Mouse (Mus musculus) large intestine, adult 2 months (tissue): Measurements from ENCODE around the gene Eef1akmt2. TPM values are rescaled to one million over a fixed set of nuclear protein-coding genes. Genes with fewer than 3 reads are reported as not detected.

Source experiments
- DNase-seq: peaks from one replicate; pipeline ENCODE4 v3.0.0-alpha.2; 2012; ENCODE audit warnings: low read depth, low spot score
- whole genome bisulfite sequencing: fragments of 180-500 bp; shearing (Covaris S2); methylation state at CpG from one replicate; pipeline ENCODE4 v1.1.7; 2018; 5-methylcytosine and 5-hydroxymethylcytosine counted together
- polyA plus RNA-seq: library from polyadenylated mRNA; depleted of rRNA; stranded (reverse); fragments of >200 nt; gene quantifications from 2 replicates; pipeline ENCODE4 v1.2.3, GENCODE M21; 2012; rRNA removed

Eef1akmt2 gene
- 4.8 and 5.0 TPM in 2 replicates for polyA plus RNA-seq

- DNase-seq, result peak; percentile 47
- WGBS, result under 1% methylated on average over 37 of the region's 37 CpGs
Observed at GRCm38 (mm10) chr7:132852173-132852844, at the start of gene Eef1akmt2. Gene Eef1akmt2 (minus strand): TSS chr7:132852673.

DNA sequence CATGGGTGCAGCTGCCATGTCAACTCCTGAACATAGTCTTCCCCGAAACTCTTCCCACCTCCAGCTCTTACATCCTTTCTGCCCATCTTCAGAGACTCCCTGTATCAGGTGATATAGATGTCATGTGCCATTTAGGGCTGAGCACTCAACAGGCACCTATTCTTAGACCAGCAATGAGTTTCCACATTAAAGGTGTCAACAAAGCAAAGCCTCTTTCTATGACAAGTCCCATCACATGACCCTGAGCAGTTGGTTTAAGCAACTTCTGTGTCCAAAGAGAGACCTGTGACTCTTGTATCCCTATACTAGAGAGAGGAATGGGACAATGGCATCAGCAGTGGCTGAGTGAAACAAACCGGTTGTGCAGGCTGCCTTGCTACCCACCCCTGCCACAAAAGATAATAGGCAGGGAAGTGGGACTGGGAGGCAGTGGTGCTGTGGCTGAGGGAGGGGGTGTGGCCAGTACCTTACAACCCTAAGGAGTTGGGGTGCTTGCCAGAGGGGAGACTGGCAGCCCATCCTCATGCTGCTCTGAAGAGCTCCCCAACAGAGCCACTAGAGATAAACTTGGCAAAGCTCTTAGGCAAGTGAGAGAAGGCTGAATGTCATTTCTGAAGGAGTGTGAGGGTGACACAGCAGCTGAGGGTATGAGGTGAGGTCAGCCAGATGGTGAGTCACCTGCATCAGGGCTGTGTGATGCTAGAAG lies 48.5 kb upstream of the Eef1akmt2 start:
- WGBS, result 45% methylated on average over 2 of the region's 2 CpGs
- no peak for DNase-seq

GRCm38 (mm10) chr7:132898234-132898633 lies 45.8 kb upstream of the Eef1akmt2 start:
- no peak for DNase-seq

DNA sequence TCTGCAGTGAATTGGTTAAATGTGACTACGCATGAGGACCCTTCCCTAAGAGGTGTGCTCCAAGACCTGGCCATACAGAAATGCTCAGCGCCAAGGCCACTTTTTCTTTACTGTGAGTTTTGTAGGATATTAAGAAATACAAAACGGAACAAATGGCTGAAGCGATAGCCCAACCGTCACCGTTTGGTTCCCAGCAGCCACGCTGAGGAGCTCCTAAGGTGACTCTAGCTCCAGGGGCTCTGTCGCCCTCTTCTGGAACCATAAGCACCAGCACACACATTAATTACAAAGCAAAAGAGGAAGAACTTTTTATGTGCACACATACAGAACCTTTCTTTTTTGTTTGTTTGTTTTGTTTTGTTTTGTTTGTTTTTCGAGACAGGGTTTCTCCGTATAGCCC lies 44.8 kb upstream of the Eef1akmt2 start:
- WGBS, result 91% methylated on average over 10 of the region's 10 CpGs

More at GRCm38 (mm10) chr7:132898234-132898633, 45.8 kb upstream of the Eef1akmt2 start:
- WGBS, result 96% methylated on average over 2 of the region's 2 CpGs

DNA sequence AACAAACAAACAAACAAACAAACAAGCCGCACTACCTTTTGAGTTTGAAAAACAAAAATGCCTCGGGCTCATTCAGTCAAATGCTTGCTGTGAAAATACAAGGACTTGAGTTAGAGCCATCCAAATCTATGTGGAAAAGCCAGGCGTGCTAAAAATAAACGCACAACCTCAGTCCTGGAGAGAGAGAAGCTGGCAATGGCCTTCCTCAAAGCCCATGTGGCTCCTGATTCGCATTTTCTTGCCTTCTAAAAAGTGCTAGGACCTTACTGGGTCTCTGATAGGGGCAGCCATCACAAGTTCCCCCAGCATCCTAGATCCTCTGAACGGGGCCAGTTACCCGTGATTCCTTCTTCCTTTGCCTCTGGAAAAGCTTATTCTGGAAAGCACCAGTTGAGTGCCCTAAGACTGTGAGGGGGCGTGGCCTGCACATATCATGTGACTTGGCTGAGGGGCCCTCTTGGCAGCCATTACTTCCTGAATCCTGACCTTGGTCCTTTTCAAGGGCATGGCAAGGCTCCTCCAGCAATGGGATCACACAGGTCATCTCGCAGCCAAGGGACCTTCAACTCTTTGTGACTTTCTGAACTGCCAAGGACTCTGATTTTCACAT lies 43.8 kb upstream of the Eef1akmt2 start:
- no peak for DNase-seq

More for the DNA sequence above, 44.8 kb upstream of the Eef1akmt2 start:
- no peak for DNase-seq

GRCm38 (mm10) chr7:132894841-132895555 lies 42.5 kb upstream of the Eef1akmt2 start:
- 45% methylated on average over 7 of the region's 7 CpGs for WGBS
- no peak for DNase-seq

More for the DNA sequence above, 43.8 kb upstream of the Eef1akmt2 start:
- 82% methylated on average over 9 of the region's 9 CpGs for WGBS

- 92% methylated on average over 1 of the region's 1 CpGs for WGBS
- DNase-seq, result no peak
Observed at GRCm38 (mm10) chr7:132893336-132893735, 40.9 kb upstream of the Eef1akmt2 start.

- 74% methylated on average over 7 of the region's 7 CpGs for WGBS
- no peak for DNase-seq
Observed at GRCm38 (mm10) chr7:132892806-132893205, 40.3 kb upstream of the Eef1akmt2 start.

- DNase-seq, result no peak
- 63% methylated on average over 4 of the region's 4 CpGs for WGBS
Observed at GRCm38 (mm10) chr7:132892311-132892661, 39.8 kb upstream of the Eef1akmt2 start.

DNA sequence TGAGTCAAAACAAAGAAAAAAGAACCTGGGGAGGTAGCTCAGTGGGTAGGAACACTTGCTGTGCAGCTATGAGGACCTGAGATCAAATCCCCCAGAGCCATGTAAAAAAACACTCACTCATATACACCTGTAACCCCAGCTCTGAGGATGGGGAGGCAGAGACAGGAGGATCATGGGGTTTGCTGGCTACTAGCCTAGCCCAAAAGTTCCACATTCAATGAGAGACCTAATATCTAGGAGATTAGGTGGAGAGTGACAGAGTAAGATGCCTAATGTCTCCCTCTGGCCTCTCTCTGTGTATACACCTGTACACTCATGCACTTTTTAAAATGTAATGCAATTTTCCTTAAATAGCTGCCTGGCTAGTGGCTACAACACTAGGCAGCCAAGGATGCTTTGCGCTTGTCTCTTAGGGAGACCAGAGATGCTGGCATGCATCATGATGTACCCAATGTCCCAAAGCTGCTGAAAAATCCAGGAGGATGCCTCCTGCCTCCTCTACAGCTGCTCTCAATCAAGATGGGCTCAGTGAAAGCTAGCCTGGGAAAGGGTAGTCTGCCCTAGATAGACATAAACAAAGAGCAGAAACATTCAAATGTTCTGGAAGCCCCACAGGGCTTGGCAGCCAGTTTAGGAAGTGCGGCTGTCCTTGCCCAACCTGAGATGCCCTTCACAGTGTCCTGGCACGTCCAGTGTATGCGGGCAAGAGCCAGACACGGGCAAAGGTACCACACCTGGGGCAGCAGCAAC lies 39.3 kb upstream of the Eef1akmt2 start:
- no peak for DNase-seq
- 87% methylated on average over 5 of the region's 5 CpGs for WGBS

GRCm38 (mm10) chr7:132890201-132890600 lies 37.7 kb upstream of the Eef1akmt2 start:
- WGBS, result 90% methylated on average over 5 of the region's 5 CpGs
- no peak for DNase-seq

DNA sequence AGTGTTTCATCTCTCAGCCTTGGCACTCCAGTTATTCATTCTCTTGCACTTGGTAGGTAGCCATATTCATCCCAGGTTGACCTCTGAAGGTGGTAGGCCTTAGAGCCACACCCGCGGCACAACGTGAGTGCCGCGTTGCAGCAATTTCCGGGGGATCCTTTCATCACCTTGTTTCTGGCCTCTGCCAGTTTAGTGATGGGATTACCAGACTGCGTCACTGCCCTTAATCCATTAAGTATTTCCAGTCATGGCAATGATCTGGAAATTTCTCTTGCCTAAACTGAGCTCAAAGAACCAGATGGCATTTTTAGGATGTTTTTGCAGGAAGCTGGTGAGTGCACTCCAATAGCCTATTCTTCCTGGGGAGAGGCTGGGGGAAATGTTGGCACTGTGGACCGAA lies 37.2 kb upstream of the Eef1akmt2 start:
- 94% methylated on average over 8 of the region's 8 CpGs for WGBS
- no peak for DNase-seq

DNA sequence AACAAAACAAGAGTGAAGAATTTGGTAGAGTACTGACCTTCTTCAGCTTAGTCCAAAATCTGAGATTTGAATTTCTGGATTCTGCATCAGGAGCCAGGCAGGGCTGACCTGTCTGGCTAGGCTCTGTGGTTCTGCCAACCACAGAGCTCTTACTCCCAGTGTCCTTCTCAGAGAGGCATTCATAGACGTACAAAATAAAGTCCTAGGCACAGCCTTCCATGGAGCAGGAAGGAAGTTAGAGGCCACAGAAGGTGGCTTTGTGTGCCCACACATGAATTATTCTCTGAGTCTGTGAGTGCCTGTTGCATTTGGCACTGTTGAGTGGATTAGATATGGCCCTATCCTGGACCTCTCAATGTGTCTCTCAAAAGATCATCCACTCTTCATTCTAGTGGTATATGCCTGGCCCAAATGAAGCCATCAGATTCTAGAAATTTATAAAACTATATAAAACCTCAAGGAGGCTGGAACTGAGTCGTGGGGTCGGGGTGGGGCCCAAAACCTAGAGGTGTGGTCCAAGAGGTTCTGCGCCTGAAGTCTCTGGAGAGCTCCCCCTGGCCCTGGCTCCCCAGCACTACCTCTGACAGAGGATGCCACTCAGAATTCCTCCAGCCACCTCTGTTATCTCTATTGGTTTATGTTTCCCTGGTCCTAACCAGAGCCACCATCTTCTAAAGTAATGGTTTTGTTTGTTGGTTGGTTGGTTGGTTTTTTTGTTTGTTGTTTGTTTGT lies 36.2 kb upstream of the Eef1akmt2 start:
- no peak for DNase-seq
- 64% methylated on average over 4 of the region's 4 CpGs for WGBS

- WGBS, result 27% methylated on average over 3 of the region's 3 CpGs
Observed at GRCm38 (mm10) chr7:132888052-132888451, 35.6 kb upstream of the Eef1akmt2 start.

DNA sequence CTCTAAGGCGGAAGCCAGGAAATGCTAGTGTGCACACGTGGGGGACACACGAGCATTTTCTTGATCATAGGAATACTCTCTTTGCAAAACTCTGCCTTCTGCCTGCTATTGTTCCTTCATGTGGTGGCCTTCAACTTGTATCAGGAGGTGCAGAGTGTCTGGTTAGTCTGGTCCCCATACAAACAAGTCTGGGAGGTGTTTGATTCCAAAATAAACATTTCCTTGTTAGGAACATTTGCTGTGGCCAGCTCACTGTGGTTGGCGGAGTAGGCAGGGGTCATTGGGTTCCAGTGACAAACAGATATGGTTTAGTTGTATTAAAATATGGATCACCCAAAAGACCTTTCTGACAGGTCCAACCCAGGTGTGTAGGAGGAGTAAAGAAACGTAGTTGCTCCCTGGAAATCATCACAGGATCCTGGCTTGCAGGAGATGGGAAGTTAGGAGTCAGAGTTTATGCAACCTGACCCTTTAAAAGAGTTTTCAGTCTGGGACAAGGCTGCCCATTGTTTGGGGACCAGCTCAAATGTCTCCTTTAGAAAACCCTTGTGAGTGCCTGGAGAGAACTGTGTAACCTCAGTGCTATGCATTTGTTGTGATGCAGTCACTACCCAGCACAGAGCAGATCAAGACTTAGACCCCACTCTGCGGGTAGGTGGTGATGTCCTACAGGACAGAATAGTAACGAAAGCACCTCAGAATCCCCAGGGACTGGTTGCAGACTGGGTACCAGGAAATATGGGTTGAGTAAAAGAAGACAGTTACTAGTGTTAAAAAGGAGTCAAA lies 34.7 kb upstream of the Eef1akmt2 start:
- WGBS, result 40% methylated on average over 7 of the region's 7 CpGs
- no peak for DNase-seq

More at GRCm38 (mm10) chr7:132888052-132888451, 35.6 kb upstream of the Eef1akmt2 start:
- DNase-seq, result no peak

- no peak for DNase-seq
- WGBS, result 91% methylated on average over 7 of the region's 7 CpGs
Observed at GRCm38 (mm10) chr7:132884031-132884430, 31.6 kb upstream of the Eef1akmt2 start.

DNA sequence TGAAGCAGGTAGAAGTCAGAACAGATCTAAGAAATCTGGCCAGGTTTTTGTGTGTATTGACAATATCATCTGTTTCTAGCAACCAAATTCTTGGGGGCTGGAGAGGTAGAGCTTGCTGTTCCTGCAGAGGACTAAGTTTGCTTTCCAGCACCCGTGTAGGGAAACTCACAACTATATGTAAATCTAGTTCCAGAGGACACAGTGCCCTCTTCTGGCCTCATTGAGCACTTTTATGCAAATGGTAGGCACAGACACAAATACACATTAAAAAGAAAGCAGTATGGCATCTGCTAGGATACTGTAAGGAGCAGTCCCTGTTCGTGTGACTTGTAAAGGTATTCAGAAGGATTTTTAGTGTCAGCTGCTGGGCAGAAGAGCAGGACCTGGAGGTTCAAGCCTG lies 29.9 kb upstream of the Eef1akmt2 start:
- no peak for DNase-seq
- 67% methylated on average over 2 of the region's 2 CpGs for WGBS

GRCm38 (mm10) chr7:132880276-132880675 lies 27.8 kb upstream of the Eef1akmt2 start:
- no peak for DNase-seq
- WGBS, result 53% methylated on average over 1 of the region's 1 CpGs
